Mouse (Mus musculus) forebrain, embryonic 14.5 days (tissue): ENCODE data around the gene Pnkp. TPM values are rescaled to one million over a fixed set of nuclear protein-coding genes. Genes with fewer than 3 reads are reported as not detected.
A peak's percentile ranks its signal among the peaks of the same experiment; 100 is the strongest.

ENCODE experiments used
- ATAC-seq: fragments of 200-750 bp; cut with Nextera tagmentation; 2 replicates; pipeline ENCODE4 v1.8.0; 2017; ENCODE audit warnings: mild to moderate bottlenecking, moderate library complexity
- DNase-seq: peaks from one replicate; pipeline ENCODE4 v3.0.0-alpha.2; 2015; ENCODE audit warnings: low spot score
- H3K27ac ChIP-seq: fragments of 300-500 bp; sonication (generic); 2 replicates; pipeline ENCODE4 v1.5.1; 2014; ENCODE audit warnings: low read depth, mild to moderate bottlenecking, control low read depth, low read length, moderate library complexity
- H3K27me3 ChIP-seq: fragments of 300-500 bp; sonication (generic); replicated peaks from 2 replicates; pipeline ENCODE4 v1.6.1; 2014; ENCODE audit warnings: low read length, control low read depth, mixed read lengths; ENCODE audit not compliant: control insufficient read depth, insufficient read depth
- H3K36me3 ChIP-seq: fragments of 300-500 bp; sonication (generic); 2 replicates; pipeline ENCODE4 v1.6.1; 2014; ENCODE audit warnings: low read length, control low read depth; ENCODE audit not compliant: control insufficient read depth, insufficient read depth
- H3K4me1 ChIP-seq: fragments of 300-500 bp; sonication (generic); 2 replicates; pipeline ENCODE4 v1.6.1; 2014; ENCODE audit warnings: antibody characterized with exemption, low read length, control low read depth; ENCODE audit not compliant: control insufficient read depth, insufficient read depth
- H3K4me2 ChIP-seq: fragments of 300-500 bp; sonication (generic); 2 replicates; pipeline ENCODE4 v1.6.1; 2014; ENCODE audit warnings: mild to moderate bottlenecking, control low read depth, low read length
- H3K4me3 ChIP-seq: fragments of 300-500 bp; sonication (generic); 2 replicates; pipeline ENCODE4 v1.5.1; 2014; ENCODE audit warnings: low read depth, low read length, control low read depth
- H3K9ac ChIP-seq: fragments of 300-500 bp; sonication (generic); 2 replicates; pipeline ENCODE4 v1.6.1; 2014; ENCODE audit warnings: mild to moderate bottlenecking, low read length, control low read depth, moderate library complexity
- H3K9me3 ChIP-seq: fragments of 300-500 bp; sonication (generic); replicated peaks from 2 replicates; pipeline ENCODE4 v1.6.1; 2016; ENCODE audit warnings: low read length, control low read depth, mixed read lengths; ENCODE audit not compliant: control insufficient read depth
- WGBS: fragments of 180-500 bp; shearing (Covaris S2); extraction: QIAGEN DNeasy Blood & Tissue Kit; methylation state at CpG from one replicate; pipeline ENCODE4 v1.1.7; 2014; 5-methylcytosine and 5-hydroxymethylcytosine counted together
- polyA plus RNA-seq: library from polyadenylated mRNA; unstranded; fragments of >200 nt; fragmentation: Nextera tagmentation; extraction: Ambion mirVana; gene quantifications from 2 replicates; pipeline ENCODE4 v1.2.1, GENCODE M21; 2014

The Pnkp gene
- polyA plus RNA-seq, 1 experiment from 2014 or later, result 31.7 TPM

DNA sequence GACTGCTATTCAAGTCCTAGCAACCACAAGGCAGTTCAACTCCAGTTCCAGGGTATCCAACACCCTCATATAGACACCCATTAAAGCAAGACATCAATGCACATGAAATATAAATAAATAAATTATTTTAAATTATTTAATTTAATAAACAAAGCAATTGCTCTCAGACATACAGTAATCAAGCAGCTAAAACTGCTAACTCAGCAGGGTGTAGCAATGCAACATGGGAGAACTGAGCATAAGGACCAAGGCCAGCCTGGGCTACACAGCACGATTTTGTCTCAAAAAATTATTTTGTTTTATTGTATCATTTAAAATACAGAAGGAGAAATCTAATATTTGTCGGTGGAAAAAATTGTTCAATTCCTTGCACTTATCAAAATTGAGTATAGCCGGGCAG lies 37.2 kb downstream of the Pnkp start:
- no peaks in the 10 kb centered on the region for H3K27me3 ChIP-seq
- WGBS, result 92% methylated on average over 3 of the region's 3 CpGs
- peaks cover 38% of the 10 kb centered on the region for H3K4me1 ChIP-seq
- H3K27ac ChIP-seq, result peak overlapping the region; percentile 90; the same call in 1 of the 2 replicates
- ATAC-seq (no peak), DNase-seq (no peak)
- H3K9ac ChIP-seq, result no peak overlapping the region
- no peaks in the 10 kb centered on the region for H3K9me3 ChIP-seq
- H3K36me3 ChIP-seq, result peaks cover 13% of the 10 kb centered on the region
- no peak overlapping the region for H3K4me3 ChIP-seq
- peak overlapping the region; percentile 94; the same call in 1 of the 2 replicates for H3K4me2 ChIP-seq

DNA sequence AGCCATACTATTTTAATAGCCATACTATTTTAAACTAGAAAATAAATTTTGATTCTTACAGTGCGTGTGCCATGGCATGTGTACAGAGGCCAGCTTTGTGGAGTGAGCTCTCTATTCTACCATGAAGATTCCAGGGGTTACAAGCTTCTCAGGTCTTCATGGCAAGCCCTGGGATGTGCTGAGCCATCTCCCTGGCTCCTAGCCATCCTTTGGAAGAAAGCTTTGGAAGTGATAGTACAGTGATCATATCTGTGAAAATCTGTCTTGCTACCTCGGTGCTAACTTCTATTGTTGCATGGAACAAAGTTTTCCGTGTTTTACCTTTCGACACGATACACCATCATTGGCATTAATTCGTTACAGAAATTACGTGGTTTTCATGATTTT lies 38.3 kb downstream of the Pnkp start:
- WGBS, result 11% methylated on average over 7 of the region's 7 CpGs
- Histone ChIP-seq H3K4me1 (peaks cover 38% of the 10 kb centered on the region), H3K4me2 (peak overlapping the region; percentile 83), H3K36me3 (peaks cover 13% of the 10 kb centered on the region), H3K4me3 (peak overlapping the region; percentile 58), H3K9me3 (no peaks in the 10 kb centered on the region), H3K27ac (peak overlapping the region; percentile 90), H3K27me3 (no peaks in the 10 kb centered on the region), H3K9ac (peak overlapping the region; percentile 17; the same call in 1 of the 2 replicates)
- DNase-seq, result no peak
- peak; percentile 13; the same call in 1 of the 2 replicates for ATAC-seq

DNA sequence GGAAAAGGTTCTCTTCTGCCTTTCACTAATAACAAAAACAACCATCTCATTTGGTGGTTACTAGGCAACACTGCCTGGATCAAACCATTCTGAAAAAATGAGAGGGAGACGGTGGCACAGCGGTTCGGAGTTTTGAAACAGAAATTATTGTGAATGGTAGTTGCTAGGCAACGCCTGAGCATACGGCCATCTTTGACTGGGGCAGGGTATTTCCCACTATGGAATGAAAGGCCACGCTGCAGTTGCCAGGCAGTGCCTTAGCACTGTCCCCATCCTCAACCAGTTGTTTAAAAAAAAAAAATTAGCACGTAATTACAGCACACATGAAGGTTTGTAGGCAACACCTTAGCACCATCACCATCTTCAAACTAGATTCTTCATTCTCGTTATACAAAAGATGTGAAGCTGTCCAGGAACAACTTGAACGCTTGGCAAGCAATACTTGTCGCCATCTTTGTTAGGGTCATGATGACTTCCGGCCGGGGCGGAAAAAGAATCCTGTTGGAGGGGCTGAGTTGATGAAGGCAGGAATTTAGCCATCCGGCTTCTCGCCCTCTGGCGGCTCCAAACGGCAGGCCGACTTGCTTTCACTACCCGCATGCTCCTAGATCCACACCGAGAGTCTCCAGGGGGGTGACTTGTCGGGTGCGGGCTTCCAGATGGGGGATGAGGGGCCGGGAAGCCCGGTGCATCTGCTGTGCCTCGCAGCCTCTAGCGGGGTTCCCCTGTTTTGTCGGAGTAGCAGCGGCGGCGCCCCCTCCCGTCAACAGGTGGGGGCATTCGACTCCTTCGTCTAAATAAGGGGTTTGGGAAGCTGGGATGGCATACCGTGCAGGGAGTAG lies 38.9 kb downstream of the Pnkp start, which contains the start of gene Fuz:
Fuz (plus strand) TSS at position 487 of the 842 bp plus-strand sequence.
- ATAC-seq (peak; percentile 75), DNase-seq (peak; percentile 99)
- WGBS, result under 1% methylated on average over 34 of the region's 34 CpGs
- peak within 1 kb of the TSS; percentile 79 for H3K9ac ChIP-seq
- peak within 1 kb of the TSS; percentile 83 for H3K4me2 ChIP-seq
- H3K9me3 ChIP-seq, result no peaks in the 10 kb centered on the region
- peak within 1 kb of the TSS; percentile 90 for H3K27ac ChIP-seq
- no peaks in the 10 kb centered on the region for H3K27me3 ChIP-seq
- H3K4me3 ChIP-seq, result peak within 1 kb of the TSS; percentile 58
- H3K4me1 ChIP-seq, result peaks cover 33% of the 10 kb centered on the region
- peaks cover 19% of the 10 kb centered on the region for H3K36me3 ChIP-seq

DNA sequence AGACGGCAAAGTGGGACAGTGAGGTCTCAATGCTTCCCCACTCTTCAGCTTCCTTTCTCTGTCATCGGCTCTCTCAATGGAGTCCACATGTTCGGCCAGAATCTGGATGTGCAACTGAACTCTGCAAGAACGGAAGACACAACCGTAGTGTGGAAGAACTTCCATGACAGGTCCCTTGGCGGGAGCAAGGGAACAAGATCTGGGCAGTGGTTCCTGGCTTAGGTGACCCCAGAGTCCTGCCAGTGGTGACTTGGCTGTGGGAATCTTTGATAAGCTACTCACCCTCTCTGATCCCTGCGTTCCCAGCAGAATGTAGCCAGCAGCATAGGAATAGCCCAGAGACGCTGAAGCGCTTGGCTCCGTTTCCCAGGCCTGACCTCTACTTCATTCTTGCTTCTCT lies 39.6 kb downstream of the Pnkp start:
- peaks cover 26% of the 10 kb centered on the region for H3K4me1 ChIP-seq

DNA sequence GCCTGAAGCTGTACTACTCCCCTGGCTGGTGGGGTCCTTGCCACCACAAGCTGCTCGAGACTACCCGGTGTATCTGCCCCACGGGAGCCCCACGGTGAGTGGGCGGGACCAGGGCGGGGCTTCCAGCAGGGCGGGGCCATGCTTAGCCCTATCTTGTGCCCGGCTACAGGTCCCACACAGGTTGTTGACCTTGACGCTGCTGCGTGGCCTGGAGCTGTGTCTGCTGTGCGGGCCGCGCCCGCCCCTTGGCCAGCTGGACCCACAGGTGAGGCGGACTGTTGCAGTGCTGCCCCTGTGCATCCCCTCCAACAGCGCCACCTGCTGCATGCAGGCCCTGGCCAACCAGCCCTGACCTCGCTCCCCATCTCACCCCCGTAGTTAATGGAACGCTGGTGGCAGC lies 41.7 kb downstream of the Pnkp start:
- Histone ChIP-seq H3K36me3 (peaks cover 47% of the 10 kb centered on the region), H3K4me1 (peaks cover 18% of the 10 kb centered on the region), H3K4me3 (no peak overlapping the region), H3K9ac (no peak overlapping the region), H3K9me3 (no peaks in the 10 kb centered on the region), H3K27ac (no peak overlapping the region), H3K27me3 (no peaks in the 10 kb centered on the region), H3K4me2 (no peak overlapping the region)
- ATAC-seq, result no peak
- WGBS, result 34% methylated on average over 19 of the region's 19 CpGs
- no peak for DNase-seq

More for the DNA sequence above, 39.6 kb downstream of the Pnkp start:
- ATAC-seq (no peak), DNase-seq (no peak)
- no peaks in the 10 kb centered on the region for H3K9me3 ChIP-seq
- peak overlapping the region; percentile 58 for H3K4me3 ChIP-seq
- peaks cover 26% of the 10 kb centered on the region for H3K36me3 ChIP-seq
- peak overlapping the region; percentile 90 for H3K27ac ChIP-seq
- peak overlapping the region; percentile 83 for H3K4me2 ChIP-seq
- H3K27me3 ChIP-seq, result no peaks in the 10 kb centered on the region
- peak overlapping the region; percentile 79 for H3K9ac ChIP-seq
- 33% methylated on average over 10 of the region's 10 CpGs for WGBS

DNA sequence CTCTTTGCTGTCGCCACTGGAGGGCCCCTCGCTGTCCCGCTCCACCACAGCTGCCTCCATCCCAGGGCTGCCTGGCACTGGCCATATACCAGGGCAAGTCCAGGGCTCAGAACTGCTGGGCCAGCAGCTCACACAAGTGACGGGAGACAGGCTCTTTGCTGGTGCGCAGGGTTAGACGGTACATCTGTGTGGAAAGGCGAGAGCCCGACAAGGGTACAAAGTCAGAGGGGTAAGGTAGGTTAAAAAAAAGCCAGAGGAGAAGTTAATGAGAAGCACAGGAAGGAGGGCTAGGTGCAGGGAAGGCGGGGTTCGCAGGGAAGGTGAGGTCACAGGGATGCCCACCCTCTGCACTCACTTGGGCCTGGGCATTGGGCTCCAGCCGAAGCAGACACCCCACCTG lies 43.7 kb downstream of the Pnkp start:
- ATAC-seq (no peak), DNase-seq (no peak)
- peaks cover 67% of the 10 kb centered on the region for H3K36me3 ChIP-seq
- H3K27me3 ChIP-seq, result no peaks in the 10 kb centered on the region
- H3K9ac ChIP-seq, result no peak overlapping the region
- no peak overlapping the region for H3K4me2 ChIP-seq
- no peak overlapping the region for H3K4me3 ChIP-seq
- H3K27ac ChIP-seq, result peak overlapping the region; percentile 27; the same call in 1 of the 2 replicates
- H3K9me3 ChIP-seq, result no peaks in the 10 kb centered on the region
- peaks cover 7% of the 10 kb centered on the region for H3K4me1 ChIP-seq
- WGBS, result 82% methylated on average over 11 of the region's 11 CpGs

DNA sequence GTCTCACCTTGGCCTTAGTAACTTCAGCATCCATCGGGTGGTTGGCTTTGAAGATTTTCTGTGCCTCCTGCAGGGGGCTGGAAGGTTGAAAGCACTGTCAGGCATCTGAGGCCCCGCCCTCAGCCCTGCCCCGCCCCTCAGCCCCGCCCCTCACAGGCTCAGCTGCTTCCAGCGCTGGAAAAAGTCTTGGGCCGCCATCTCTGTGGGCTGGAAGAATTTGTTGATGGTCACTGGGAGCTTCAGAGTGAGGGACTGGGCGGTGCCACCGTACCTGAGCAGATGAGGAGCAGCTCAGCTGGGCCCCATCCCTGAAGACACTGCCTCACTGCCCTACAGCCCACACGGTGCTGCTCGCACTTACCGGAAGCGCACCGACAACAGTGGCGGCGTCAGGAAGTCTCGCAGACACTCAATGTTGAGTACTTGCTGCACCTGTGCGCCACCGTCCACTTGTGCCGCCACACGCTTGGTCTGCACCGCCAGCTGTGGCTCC lies 44.3 kb downstream of the Pnkp start:
- H3K27me3 ChIP-seq, result no peaks in the 10 kb centered on the region
- peaks cover 7% of the 10 kb centered on the region for H3K4me1 ChIP-seq
- WGBS, result 16% methylated on average over 21 of the region's 21 CpGs
- DNase-seq, result peak; percentile 72
- peak overlapping the region; percentile 27; the same call in 1 of the 2 replicates for H3K27ac ChIP-seq
- peaks cover 74% of the 10 kb centered on the region for H3K36me3 ChIP-seq
- no peak overlapping the region; the same call in 1 of the 2 replicates for H3K4me3 ChIP-seq
- H3K4me2 ChIP-seq, result peak overlapping the region; percentile 46
- ATAC-seq, result peak; percentile 42
- peak overlapping the region; percentile 32; the same call in 1 of the 2 replicates for H3K9ac ChIP-seq
- H3K9me3 ChIP-seq, result no peaks in the 10 kb centered on the region

DNA sequence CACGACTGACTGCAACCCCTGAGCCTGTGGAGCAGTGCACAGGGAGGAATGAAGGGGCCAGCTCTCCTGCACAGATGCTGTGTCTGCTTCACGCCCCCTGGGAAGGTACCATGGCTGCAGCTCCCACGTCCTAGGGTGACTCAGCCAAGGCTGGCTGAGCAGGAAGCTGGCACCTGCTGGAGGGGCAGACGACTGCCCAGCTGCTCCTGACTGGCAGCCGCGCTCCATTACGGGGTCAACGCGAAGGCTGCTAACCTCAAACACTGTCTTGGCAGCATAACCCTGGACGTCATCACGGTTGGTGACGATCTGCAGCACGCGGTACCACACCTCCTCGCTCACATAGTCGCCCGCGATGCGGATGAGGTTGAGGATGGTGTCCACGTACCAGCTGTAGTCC lies 48.5 kb downstream of the Pnkp start:
- no peaks in the 10 kb centered on the region for H3K4me1 ChIP-seq
- H3K4me2 ChIP-seq, result no peak overlapping the region
- H3K27me3 ChIP-seq, result no peaks in the 10 kb centered on the region
- DNase-seq (no peak), ATAC-seq (no peak)
- H3K4me3 ChIP-seq, result no peak overlapping the region
- no peak overlapping the region for H3K27ac ChIP-seq
- WGBS, result 91% methylated on average over 20 of the region's 20 CpGs
- no peak overlapping the region for H3K9ac ChIP-seq
- H3K9me3 ChIP-seq, result no peaks in the 10 kb centered on the region
- peaks cover 99% of the 10 kb centered on the region for H3K36me3 ChIP-seq
